Mouse (Mus musculus) heart, embryonic 10.5 days (tissue): ENCODE measurements at regions not wholly inside any gene's neighbourhood (a gene's known extent, or its start where the extent isn't known, plus 50 kb on each side); places are given as distances from the start of the nearest gene placed in this dataset.

Experiments used
- DNase-seq: peaks from one replicate; pipeline ENCODE4 v3.0.0-alpha.2; 2017; ENCODE audit warnings: low spot score
- H3K27ac ChIP-seq: fragments of 300-500 bp; sonication (generic); 2 replicates; pipeline ENCODE4 v1.5.1; 2016; ENCODE audit warnings: mild to moderate bottlenecking
- H3K27me3 ChIP-seq: fragments of 300-500 bp; sonication (generic); 2 replicates; pipeline ENCODE4 v1.6.1; 2016; ENCODE audit warnings: mild to moderate bottlenecking; ENCODE audit not compliant: poor library complexity, insufficient read depth, severe bottlenecking
- H3K36me3 ChIP-seq: fragments of 300-500 bp; sonication (generic); 2 replicates; pipeline ENCODE4 v1.6.1; 2016; ENCODE audit warnings: mild to moderate bottlenecking, moderate library complexity
- H3K4me1 ChIP-seq: fragments of 300-500 bp; sonication (generic); 2 replicates; pipeline ENCODE4 v1.6.1; 2016; ENCODE audit warnings: mild to moderate bottlenecking
- H3K4me3 ChIP-seq: fragments of 300-500 bp; sonication (generic); 2 replicates; pipeline ENCODE4 v1.5.1; 2016; ENCODE audit warnings: mild to moderate bottlenecking, moderate library complexity
- H3K9me3 ChIP-seq: fragments of 300-500 bp; sonication (generic); 2 replicates; pipeline ENCODE4 v1.6.1; 2016; ENCODE audit warnings: mild to moderate bottlenecking, moderate library complexity
- WGBS: fragments of 180-500 bp; shearing (Covaris S2); methylation state at CpG from one replicate; pipeline ENCODE4 v1.1.7; 2016; 5-methylcytosine and 5-hydroxymethylcytosine counted together

DNA sequence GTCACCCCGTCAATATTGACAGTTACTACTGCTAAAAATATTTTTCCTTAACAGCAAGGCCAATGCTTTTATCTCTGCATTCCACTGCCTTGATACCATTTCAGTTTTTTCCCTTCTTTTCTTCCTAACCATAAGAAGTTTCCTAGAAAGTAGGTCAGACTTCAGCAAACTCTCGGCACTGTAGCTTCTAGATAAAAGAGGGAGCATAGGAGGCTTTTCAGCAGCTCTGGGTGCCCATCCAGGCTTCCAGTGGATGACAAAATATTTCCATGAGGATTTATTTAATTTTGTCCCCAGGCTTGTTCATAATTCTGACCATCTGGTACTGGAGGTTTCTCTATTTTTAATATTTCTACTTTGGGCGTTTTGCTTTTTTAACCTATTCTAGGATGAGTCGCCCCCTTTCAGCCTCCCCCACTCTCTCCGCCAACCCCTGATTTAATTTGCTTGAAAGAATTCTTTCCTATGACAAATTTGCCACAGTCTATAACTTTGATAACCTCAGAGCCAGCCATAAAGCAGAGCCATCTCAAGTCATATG is 59.0 kb upstream of the AI593442 start:
- no peak overlapping the region for H3K27ac ChIP-seq
- 70% methylated on average over 5 of the region's 5 CpGs for WGBS
- no peaks in the 10 kb centered on the region for H3K9me3 ChIP-seq
- no peaks in the 10 kb centered on the region for H3K4me1 ChIP-seq
- no peaks in the 10 kb centered on the region for H3K36me3 ChIP-seq
- no peaks in the 10 kb centered on the region for H3K27me3 ChIP-seq
- H3K4me3 ChIP-seq: no peak overlapping the region
- no peak for DNase-seq
